Mouse (Mus musculus) right cerebral cortex, postnatal 14 days (tissue): ENCODE data around the gene Gls.

Experiments used
- DNase-seq: peaks from one replicate; pipeline ENCODE4 v3.0.0; 2022

Gene Gls

GRCm38 (mm10) chr1:52233143-52233713 lies at the start of gene Gls:
TSS of gene Gls (minus strand) at chr1:52233232.
- DNase-seq: peak; percentile 95

DNA sequence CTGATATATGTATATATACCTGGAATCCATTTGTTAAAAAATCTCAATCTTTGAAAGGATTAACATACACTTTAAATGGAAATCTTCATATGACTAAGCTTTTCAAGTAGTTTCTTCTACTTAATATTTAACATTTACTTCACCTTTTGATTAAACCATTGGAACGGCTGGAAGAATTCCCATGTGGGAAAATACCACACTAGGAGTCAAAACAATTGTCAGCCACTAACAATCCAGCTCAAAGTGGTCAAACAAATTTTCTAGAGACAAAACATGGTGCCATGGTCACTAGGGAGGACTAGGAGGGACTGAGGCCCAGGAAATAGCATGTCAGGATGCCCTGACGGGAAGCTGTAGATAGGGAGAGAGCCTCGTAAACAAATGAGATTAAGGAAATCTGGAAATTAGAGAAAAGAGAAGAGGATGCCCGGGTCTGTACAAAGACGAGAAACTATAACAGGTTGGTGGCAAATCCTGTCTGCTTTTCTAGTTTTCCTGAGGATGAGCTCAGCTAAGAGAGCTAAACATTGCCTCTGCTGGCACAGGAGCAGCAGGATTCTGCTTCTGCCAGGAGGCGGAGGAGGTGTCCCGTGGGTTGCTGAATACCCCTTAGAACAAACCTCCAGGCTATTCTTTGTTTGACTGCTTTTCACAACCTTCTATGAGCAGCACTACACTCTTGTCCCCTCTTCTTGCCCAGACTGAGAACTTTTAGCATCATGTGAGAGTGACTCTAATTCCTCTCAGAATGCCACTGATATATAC lies 47.0 kb upstream of the Gls start:
- peak; percentile 29 for DNase-seq

- no peak for DNase-seq
Observed at GRCm38 (mm10) chr1:52279331-52279730, 46.3 kb upstream of the Gls start.

GRCm38 (mm10) chr1:52278073-52278472 lies 45.0 kb upstream of the Gls start:
- DNase-seq: no peak

DNA sequence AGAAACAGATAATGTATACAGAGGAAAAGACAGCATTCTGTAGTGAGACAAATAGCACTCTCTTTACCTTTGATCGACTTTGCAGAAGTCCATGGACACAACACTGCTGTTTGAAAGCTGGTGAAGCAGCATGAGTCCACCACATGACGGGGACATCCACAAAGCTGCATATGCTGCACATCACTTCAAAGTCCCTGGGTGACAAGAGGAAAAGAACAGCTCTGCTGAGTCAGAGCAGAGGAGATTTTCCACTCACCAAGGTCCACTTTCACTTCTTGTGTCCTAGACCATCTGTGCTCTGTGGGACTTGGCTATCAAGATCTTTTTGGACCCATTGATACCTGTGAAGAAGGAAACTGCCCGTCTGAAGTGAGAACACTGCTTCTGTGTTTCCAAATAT lies 41.2 kb upstream of the Gls start:
- no peak for DNase-seq

- DNase-seq: no peak
Observed at GRCm38 (mm10) chr1:52272018-52272678, 39.1 kb upstream of the Gls start.

DNA sequence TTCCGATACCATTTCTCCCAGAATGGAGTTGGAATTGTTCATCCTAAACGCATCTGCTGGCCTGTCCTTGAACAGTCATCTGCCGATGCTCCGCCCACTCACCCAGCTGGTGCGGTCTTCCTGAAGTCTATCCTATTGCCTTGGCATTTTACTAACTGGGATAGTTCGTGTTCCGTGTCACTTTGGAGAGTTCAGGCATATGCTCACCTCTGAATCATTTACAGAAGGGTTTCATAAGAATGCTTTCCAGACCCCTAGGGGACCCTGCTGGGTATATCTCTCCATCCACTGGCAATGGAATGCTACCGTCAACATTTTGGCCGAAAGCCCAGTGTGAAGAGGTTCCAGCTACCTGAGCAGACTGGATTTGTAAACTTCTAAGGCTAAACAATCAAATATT lies 37.3 kb upstream of the Gls start:
- DNase-seq: no peak

DNA sequence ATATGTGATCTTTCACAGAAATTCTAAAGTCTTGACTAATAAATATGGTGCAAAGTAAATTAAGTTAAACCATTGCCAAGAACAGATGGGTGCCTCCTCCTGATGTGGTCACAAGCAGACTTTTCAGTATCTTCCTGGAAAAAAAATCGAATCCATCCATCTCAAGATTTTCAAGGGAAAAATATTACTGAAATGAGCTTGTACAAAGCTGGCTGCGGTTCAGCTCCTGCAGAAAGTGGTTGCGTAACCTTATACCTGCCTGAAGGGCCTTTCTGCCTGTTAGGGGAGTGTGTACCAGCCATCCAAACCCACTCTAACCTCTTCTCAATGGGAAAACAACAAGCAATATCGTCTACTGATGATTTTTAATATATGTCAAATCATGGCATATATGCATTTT lies 36.6 kb upstream of the Gls start:
- DNase-seq: no peak

- no peak for DNase-seq
Observed at GRCm38 (mm10) chr1:52268006-52268405, 35.0 kb upstream of the Gls start.

GRCm38 (mm10) chr1:52267606-52268005 lies 34.6 kb upstream of the Gls start:
- peak; percentile 18 for DNase-seq

DNA sequence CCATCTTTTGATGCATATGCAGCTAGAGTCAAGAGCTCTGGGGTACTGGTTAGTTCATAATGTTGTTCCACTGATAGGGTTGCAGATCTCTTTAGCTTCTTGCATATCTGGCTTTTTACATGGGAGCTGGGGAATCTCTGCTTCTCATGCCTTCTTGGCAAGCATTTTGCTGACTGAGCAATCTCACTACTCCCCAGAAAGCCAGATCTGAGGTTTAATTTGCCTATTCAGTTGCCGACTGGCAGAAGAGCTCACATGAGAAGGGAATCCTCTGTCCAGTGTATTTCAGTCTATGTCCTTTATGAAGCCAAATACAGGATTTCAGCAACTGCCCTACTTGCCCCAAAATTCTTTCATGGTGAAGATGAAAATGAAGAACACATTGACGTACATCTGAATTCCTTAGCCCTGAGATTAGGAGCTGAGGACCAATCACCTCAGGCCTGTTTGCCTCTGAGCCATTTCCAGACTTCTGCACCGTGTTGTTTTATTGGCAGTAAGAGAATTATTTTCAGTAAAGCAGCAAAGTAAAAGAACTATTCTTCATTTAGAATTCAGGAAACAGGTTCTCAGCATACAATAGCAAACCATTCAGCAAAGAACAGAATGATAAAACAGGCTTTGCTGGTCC lies 33.0 kb upstream of the Gls start:
- DNase-seq: no peak

- DNase-seq: no peak
Observed at GRCm38 (mm10) chr1:52264290-52264689, 31.3 kb upstream of the Gls start.

GRCm38 (mm10) chr1:52260354-52261090 lies 27.5 kb upstream of the Gls start:
- no peak for DNase-seq

DNA sequence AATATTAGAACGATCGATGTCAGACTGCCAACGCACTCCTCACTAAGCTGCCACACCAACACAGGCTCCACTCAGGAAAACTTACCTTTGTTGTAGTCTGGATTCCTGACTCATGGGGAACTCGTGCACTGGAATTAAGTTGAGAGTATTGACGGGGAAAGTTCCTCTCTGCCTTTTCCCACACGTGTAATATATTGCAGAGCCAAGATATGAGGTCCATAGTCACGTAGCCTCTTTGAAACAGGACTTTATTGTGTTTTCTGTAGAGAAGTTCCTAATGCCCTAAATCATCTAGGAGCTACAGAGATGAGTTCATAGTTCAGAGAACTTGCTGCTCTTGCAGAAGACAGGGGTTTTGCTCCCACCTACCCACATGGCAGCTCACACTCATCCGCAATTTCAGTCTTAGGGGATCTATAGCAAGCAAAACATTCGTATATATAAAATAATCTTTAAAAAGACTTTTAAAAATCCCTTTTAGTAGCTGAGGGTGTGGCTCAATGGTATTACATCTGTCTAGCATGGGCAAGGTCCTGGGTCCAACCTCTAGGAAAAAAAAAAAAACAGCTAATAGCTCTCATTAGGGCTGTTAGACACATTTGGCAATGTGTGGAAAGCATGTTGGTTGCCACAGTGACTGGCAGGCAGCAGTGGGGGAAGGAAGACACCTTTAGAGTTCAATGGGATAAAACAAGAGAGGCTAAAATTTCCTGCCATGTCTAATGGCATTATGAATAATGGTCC lies 25.1 kb upstream of the Gls start:
- DNase-seq: no peak

- no peak for DNase-seq
Observed at GRCm38 (mm10) chr1:52256916-52257315, 23.9 kb upstream of the Gls start.

- no peak for DNase-seq
Observed at GRCm38 (mm10) chr1:52256194-52256593, 23.2 kb upstream of the Gls start.

- DNase-seq: no peak
Observed at GRCm38 (mm10) chr1:52254411-52254810, 21.4 kb upstream of the Gls start.

GRCm38 (mm10) chr1:52253386-52253785 lies 20.4 kb upstream of the Gls start:
- no peak for DNase-seq

DNA sequence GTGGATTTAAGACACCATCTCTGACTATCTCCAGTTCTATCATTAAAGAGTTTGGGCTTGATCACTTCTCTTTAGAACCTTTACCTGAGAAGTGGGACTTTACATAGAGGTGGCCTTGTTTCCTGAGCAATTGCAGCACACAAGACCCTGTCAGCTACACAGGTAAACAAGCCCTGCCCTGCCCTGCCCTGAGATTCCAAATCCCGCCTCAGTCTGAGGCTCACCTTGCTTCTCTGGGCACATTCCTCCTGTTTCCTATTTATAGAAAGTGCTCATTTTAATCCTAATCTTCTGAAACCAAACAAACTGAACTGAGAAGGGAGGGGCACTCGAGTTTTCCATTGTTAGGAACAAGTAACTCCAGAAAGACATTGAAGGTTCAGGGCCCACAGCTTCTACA lies 19.4 kb upstream of the Gls start:
- DNase-seq: no peak

DNA sequence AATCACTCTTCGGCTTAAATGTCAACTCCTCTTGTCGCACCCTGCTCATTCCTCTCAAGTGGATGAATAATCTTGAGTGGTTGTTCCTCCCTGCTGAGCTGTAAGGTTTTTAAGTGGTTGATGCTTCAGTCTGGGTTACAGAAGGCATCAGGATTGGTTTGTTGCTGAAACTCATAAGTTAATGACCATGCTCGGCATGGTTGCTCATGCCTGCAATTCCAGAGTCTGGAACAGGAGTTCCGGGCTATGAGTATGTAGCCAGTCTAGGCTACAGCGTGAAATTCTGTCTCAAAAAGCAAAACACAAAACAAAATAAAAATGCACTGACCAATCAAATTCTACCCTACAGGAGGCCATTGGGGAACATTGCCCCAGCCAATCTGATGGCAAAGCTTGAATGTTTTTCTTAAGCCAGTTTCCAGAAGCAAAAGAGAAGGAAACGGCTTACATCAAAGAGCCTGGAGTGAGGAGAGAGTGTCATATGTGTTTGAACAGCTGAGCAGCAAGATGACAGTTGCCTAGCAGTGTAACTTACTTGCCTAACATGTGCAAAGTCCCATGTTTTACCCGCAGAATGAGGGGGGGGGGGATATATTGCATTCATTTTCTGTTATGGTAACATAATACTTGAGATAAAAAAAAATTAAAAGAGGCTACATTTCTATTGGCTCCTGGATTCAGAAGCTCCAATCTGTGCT lies 18.2 kb upstream of the Gls start:
- no peak for DNase-seq

GRCm38 (mm10) chr1:52248899-52249556 lies 16.0 kb upstream of the Gls start:
- no peak for DNase-seq
